Mouse (Mus musculus): ENCODE measurements around the gene Fam124a. TPM values are rescaled to one million over a fixed set of nuclear protein-coding genes. Genes with fewer than 3 reads are reported as not detected.

Fam124a gene
- total and polyA plus RNA-seq, 2 experiments from 2014 or later = 41.7 to 52.3 TPM

- no peaks in the 10 kb centered on the region for H3K27me3 ChIP-seq (ENCODE audit: insufficient read depth, low read length)
- TF ChIP-seq CTCF (IDR thresholded peaks at IDR 0.05; ENCODE audit: low read depth) = no peak
- 50% methylated on average over 3 of the region's 3 CpGs for WGBS
- H3K9me3 ChIP-seq (ENCODE audit: low read length) = no peaks in the 10 kb centered on the region
- no peaks in the 10 kb centered on the region for H3K36me3 ChIP-seq (ENCODE audit: insufficient read depth)
- H3K27ac ChIP-seq (ENCODE audit: low read depth, low read length) = 0 out of 2 replicates have a peak overlapping the region, but pooled peaks have one; percentile 17
- no peak overlapping the region for H3K4me3 ChIP-seq (ENCODE audit: low read depth, low read length)
- DNase-seq = peak; percentile 77
- no peaks in the 10 kb centered on the region for H3K4me1 ChIP-seq (ENCODE audit: insufficient read depth)
- peak; percentile 79; the same call in 1 of the 2 replicates for ATAC-seq
- H3K4me2 ChIP-seq (ENCODE audit: low read depth) = no peak overlapping the region
- no peak overlapping the region for H3K9ac ChIP-seq
Measured at GRCm38 (mm10) chr14:62539834-62540233, 15.7 kb upstream of the Fam124a start.

DNA sequence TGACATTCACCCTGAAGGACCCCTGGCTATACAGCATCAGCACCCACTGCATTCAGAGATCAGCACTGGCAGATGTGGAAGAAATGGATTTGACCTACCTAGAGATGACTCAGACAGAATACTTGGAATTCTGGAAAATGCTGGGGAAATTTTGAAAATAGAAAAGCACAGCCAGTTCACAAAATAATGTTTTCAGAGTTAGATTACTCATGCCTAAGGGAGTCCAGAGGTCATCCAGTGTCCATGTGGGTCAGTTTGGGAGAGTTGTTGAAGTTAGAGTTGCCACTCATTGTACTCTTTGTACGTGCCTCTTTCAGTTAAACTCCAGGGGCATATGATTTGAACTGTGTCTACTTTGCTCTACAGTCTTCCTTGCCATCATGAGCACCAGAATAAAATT is 13.8 kb upstream of the Fam124a start:
- Histone ChIP-seq H3K36me3 (ENCODE audit: insufficient read depth) (no peaks in the 10 kb centered on the region), H3K9ac (no peak overlapping the region), H3K27ac (ENCODE audit: low read depth, low read length) (no peak overlapping the region), H3K4me1 (ENCODE audit: insufficient read depth) (no peaks in the 10 kb centered on the region; the same call in 1 of the 2 replicates), H3K4me3 (ENCODE audit: low read depth, low read length) (no peak overlapping the region), H3K4me2 (ENCODE audit: low read depth) (no peak overlapping the region), H3K9me3 (ENCODE audit: low read length) (no peaks in the 10 kb centered on the region), H3K27me3 (ENCODE audit: insufficient read depth, low read length) (no peaks in the 10 kb centered on the region)
- ATAC-seq = no peak
- WGBS = 85% methylated on average over 1 of the region's 1 CpGs
- no peak for TF ChIP-seq CTCF (IDR thresholded peaks at IDR 0.05; ENCODE audit: low read depth)
- DNase-seq = no peak

GRCm38 (mm10) chr14:62546296-62546695 is 9.2 kb upstream of the Fam124a start:
- no peak overlapping the region for H3K9ac ChIP-seq
- no peak overlapping the region for H3K4me2 ChIP-seq (ENCODE audit: low read depth)
- ATAC-seq = no peak
- no peak for TF ChIP-seq CTCF (IDR thresholded peaks at IDR 0.05; ENCODE audit: low read depth)
- no peaks in the 10 kb centered on the region for H3K36me3 ChIP-seq (ENCODE audit: insufficient read depth)
- no peak overlapping the region for H3K27ac ChIP-seq (ENCODE audit: low read depth, low read length)
- no peak overlapping the region for H3K4me3 ChIP-seq (ENCODE audit: low read depth, low read length)
- no peaks in the 10 kb centered on the region; the same call in 1 of the 2 replicates for H3K4me1 ChIP-seq (ENCODE audit: insufficient read depth)
- H3K9me3 ChIP-seq (ENCODE audit: low read length) = no peaks in the 10 kb centered on the region
- H3K27me3 ChIP-seq (ENCODE audit: insufficient read depth, low read length) = no peaks in the 10 kb centered on the region
- 86% methylated on average over 6 of the region's 6 CpGs for WGBS
- no peak for DNase-seq

GRCm38 (mm10) chr14:62546746-62547145 is 8.8 kb upstream of the Fam124a start:
- Histone ChIP-seq H3K27ac (ENCODE audit: low read depth, low read length) (no peak overlapping the region), H3K4me1 (ENCODE audit: insufficient read depth) (no peaks in the 10 kb centered on the region; the same call in 1 of the 2 replicates), H3K27me3 (ENCODE audit: insufficient read depth, low read length) (no peaks in the 10 kb centered on the region), H3K9me3 (ENCODE audit: low read length) (no peaks in the 10 kb centered on the region), H3K36me3 (ENCODE audit: insufficient read depth) (no peaks in the 10 kb centered on the region), H3K9ac (no peak overlapping the region), H3K4me2 (ENCODE audit: low read depth) (no peak overlapping the region), H3K4me3 (ENCODE audit: low read depth, low read length) (no peak overlapping the region)
- DNase-seq = no peak
- ATAC-seq = no peak
- no peak for TF ChIP-seq CTCF (IDR thresholded peaks at IDR 0.05; ENCODE audit: low read depth)
- WGBS = 37% methylated on average over 4 of the region's 4 CpGs

- WGBS = 63% methylated on average over 4 of the region's 4 CpGs
- no peak overlapping the region for H3K9ac ChIP-seq
- H3K9me3 ChIP-seq (ENCODE audit: low read length) = no peaks in the 10 kb centered on the region
- H3K4me2 ChIP-seq (ENCODE audit: low read depth) = no peak overlapping the region
- no peaks in the 10 kb centered on the region for H3K36me3 ChIP-seq (ENCODE audit: insufficient read depth)
- H3K4me3 ChIP-seq (ENCODE audit: low read depth, low read length) = no peak overlapping the region
- ATAC-seq (no peak), DNase-seq (no peak)
- no peaks in the 10 kb centered on the region for H3K27me3 ChIP-seq (ENCODE audit: insufficient read depth, low read length)
- no peak overlapping the region for H3K27ac ChIP-seq (ENCODE audit: low read depth, low read length)
- H3K4me1 ChIP-seq (ENCODE audit: insufficient read depth) = no peaks in the 10 kb centered on the region; the same call in 1 of the 2 replicates
- no peak for TF ChIP-seq CTCF (IDR thresholded peaks at IDR 0.05; ENCODE audit: low read depth)
Measured at GRCm38 (mm10) chr14:62550121-62550520, 5.4 kb upstream of the Fam124a start.

- no peak overlapping the region for H3K4me3 ChIP-seq (ENCODE audit: low read depth, low read length)
- no peak for ATAC-seq
- 92% methylated on average over 4 of the region's 4 CpGs for WGBS
Measured at GRCm38 (mm10) chr14:62552771-62553170, 2.8 kb upstream of the Fam124a start.

GRCm38 (mm10) chr14:62553786-62554185 is 1.8 kb upstream of the Fam124a start:
- Histone ChIP-seq H3K4me2 (ENCODE audit: low read depth) (no peak overlapping the region), H3K36me3 (ENCODE audit: insufficient read depth) (no peaks in the 10 kb centered on the region), H3K27ac (ENCODE audit: low read depth, low read length) (no peak overlapping the region), H3K4me3 (ENCODE audit: low read depth, low read length) (no peak overlapping the region), H3K4me1 (ENCODE audit: insufficient read depth) (peaks cover 18% of the 10 kb centered on the region), H3K9me3 (ENCODE audit: low read length) (no peaks in the 10 kb centered on the region), H3K9ac (no peak overlapping the region), H3K27me3 (ENCODE audit: insufficient read depth, low read length) (no peaks in the 10 kb centered on the region)
- TF ChIP-seq CTCF (IDR thresholded peaks at IDR 0.05; ENCODE audit: low read depth) = no peak
- no peak for ATAC-seq
- DNase-seq = no peak
- 79% methylated on average over 5 of the region's 5 CpGs for WGBS

More at GRCm38 (mm10) chr14:62552771-62553170, 2.8 kb upstream of the Fam124a start:
- no peak for DNase-seq
- H3K4me1 ChIP-seq (ENCODE audit: insufficient read depth) = peaks cover 16% of the 10 kb centered on the region
- H3K4me2 ChIP-seq (ENCODE audit: low read depth) = no peak overlapping the region
- TF ChIP-seq CTCF (IDR thresholded peaks at IDR 0.05; ENCODE audit: low read depth) = no peak
- H3K27me3 ChIP-seq (ENCODE audit: insufficient read depth, low read length) = no peaks in the 10 kb centered on the region
- H3K36me3 ChIP-seq (ENCODE audit: insufficient read depth) = no peaks in the 10 kb centered on the region
- H3K9me3 ChIP-seq (ENCODE audit: low read length) = no peaks in the 10 kb centered on the region
- H3K9ac ChIP-seq = no peak overlapping the region
- H3K27ac ChIP-seq (ENCODE audit: low read depth, low read length) = no peak overlapping the region
